Mouse (Mus musculus): ENCODE results near the gene Sept3.

Gene Sept3

GRCm38 (mm10) chr15:82340414-82341035 lies 65.8 kb downstream of the Sept3 start:
- DNase-seq: no peak

- DNase-seq: no peak
These were observed 66.4 kb downstream of the Sept3 start for GRCm38 (mm10) chr15:82341036-82341501.

GRCm38 (mm10) chr15:82341675-82342542 lies 67.2 kb downstream of the Sept3 start:
- DNase-seq: no peak

GRCm38 (mm10) chr15:82342543-82342935 lies 67.8 kb downstream of the Sept3 start:
- no peak for DNase-seq

GRCm38 (mm10) chr15:82343368-82344287 lies 68.9 kb downstream of the Sept3 start:
- DNase-seq: no peak

All from cerebellum, adult 18-20 months (tissue).